Mouse (Mus musculus) heart, adult 11 months (tissue): Measurements from ENCODE around the gene Gnat2.
A peak's percentile ranks its signal among the peaks of the same experiment; 100 is the strongest.

ENCODE experiments used
- DNase-seq: peaks from one replicate; pipeline ENCODE4 v3.0.0; 2022

The Gnat2 gene

GRCm38 (mm10) chr3:108092536-108093115 is at the start of gene Gnat2:
Gnat2 (plus strand) TSS chr3:108092789.
- DNase-seq: no peak

- peak; percentile 99 for DNase-seq
Measured at GRCm38 (mm10) chr3:108044394-108045140, 48.0 kb upstream of the Gnat2 start, which contains the start of gene Gstm4. Gstm4 (minus strand) TSS chr3:108044894.

- no peak for DNase-seq
Measured at GRCm38 (mm10) chr3:108046944-108047655, 45.5 kb upstream of the Gnat2 start.

GRCm38 (mm10) chr3:108048306-108048705 is 44.3 kb upstream of the Gnat2 start:
- no peak for DNase-seq

- DNase-seq: no peak
Measured at GRCm38 (mm10) chr3:108050493-108050892, 42.1 kb upstream of the Gnat2 start.

GRCm38 (mm10) chr3:108061420-108061819 is 31.2 kb upstream of the Gnat2 start:
- DNase-seq: peak; percentile 90

- DNase-seq: no peak
Measured at GRCm38 (mm10) chr3:108062648-108063047, 29.9 kb upstream of the Gnat2 start.

- DNase-seq: peak; percentile 87
Measured at GRCm38 (mm10) chr3:108064672-108065071, 27.9 kb upstream of the Gnat2 start.

GRCm38 (mm10) chr3:108065551-108065950 is 27.0 kb upstream of the Gnat2 start:
- DNase-seq: peak; percentile 88

GRCm38 (mm10) chr3:108067370-108067934 is 25.1 kb upstream of the Gnat2 start:
- DNase-seq: peak; percentile 64

GRCm38 (mm10) chr3:108068826-108069225 is 23.8 kb upstream of the Gnat2 start:
- peak; percentile 80 for DNase-seq

- DNase-seq: peak; percentile 96
Measured at GRCm38 (mm10) chr3:108069231-108069870, 23.2 kb upstream of the Gnat2 start.

- DNase-seq: peak; percentile 94
Measured at GRCm38 (mm10) chr3:108070295-108071293, 22.0 kb upstream of the Gnat2 start.

GRCm38 (mm10) chr3:108072983-108073569 is 19.5 kb upstream of the Gnat2 start:
- DNase-seq: no peak

- DNase-seq: no peak
Measured at GRCm38 (mm10) chr3:108076836-108077235, 15.8 kb upstream of the Gnat2 start.

GRCm38 (mm10) chr3:108081681-108082080 is 10.9 kb upstream of the Gnat2 start:
- DNase-seq: no peak

- DNase-seq: no peak
Measured at GRCm38 (mm10) chr3:108082251-108082875, 10.2 kb upstream of the Gnat2 start.

- no peak for DNase-seq
Measured at GRCm38 (mm10) chr3:108083161-108083560, 9.4 kb upstream of the Gnat2 start.

- DNase-seq: no peak
Measured at GRCm38 (mm10) chr3:108083904-108084407, 8.6 kb upstream of the Gnat2 start.

- DNase-seq: no peak
Measured at GRCm38 (mm10) chr3:108084767-108085270, 7.8 kb upstream of the Gnat2 start.
